Mouse (Mus musculus): ENCODE measurements around the gene Kif14.

GRCm38 (mm10) chr1:136447338-136447737 is 18.8 kb upstream of the Kif14 start:
- no peak for TF ChIP-seq CTCF (IDR thresholded peaks at IDR 0.05; ENCODE audit: extremely low read depth, insufficient read depth, insufficient read length, insufficient replicate concordance)
- TF ChIP-seq POLR2A (IDR thresholded peaks at IDR 0.05; ENCODE audit: low read depth, low read length): no peak

All from spleen, adult 2 months (tissue).